Mouse (Mus musculus) ES-E14 (cell line): ENCODE measurements around the gene Gpank1. TPM values are rescaled to one million over a fixed set of nuclear protein-coding genes. Genes with fewer than 3 reads are reported as not detected.

ENCODE experiments used
- DNase-seq: peaks from one replicate; pipeline ENCODE4 v3.0.0-alpha.2; 2013; ENCODE audit warnings: low read depth, low spot score
- H3K27ac ChIP-seq: 2 replicates; pipeline ENCODE4 v1.5.1; 2012; ENCODE audit warnings: low read depth, mild to moderate bottlenecking, low read length, moderate library complexity, mixed read lengths; ENCODE audit not compliant: poor library complexity, insufficient read depth, severe bottlenecking
- H3K36me3 ChIP-seq: 2 replicates; pipeline ENCODE4 v1.6.1; 2012; ENCODE audit warnings: mild to moderate bottlenecking, low read length, moderate library complexity, mixed read lengths; ENCODE audit not compliant: control insufficient read depth, poor library complexity, insufficient read depth, severe bottlenecking
- H3K4me1 ChIP-seq, 2 experiments: fragments of 150-350 bp in 1 of 2; sonication (generic) in 1 of 2; 2 replicates each; pipeline ENCODE4 v1.6.1; 2012; ENCODE audit warnings: low read length in 2 of 2, mild to moderate bottlenecking in 1 of 2, mixed read lengths in 1 of 2; ENCODE audit not compliant: control insufficient read depth in 2 of 2, insufficient read depth in 2 of 2, poor library complexity in 1 of 2
- H3K4me3 ChIP-seq, 2 experiments: fragments of 150-350 bp in 1 of 2; sonication (generic) in 1 of 2; 2 replicates each; pipeline ENCODE4 v1.5.1; 2012; ENCODE audit warnings: low read length in 2 of 2, low read depth in 1 of 2, mild to moderate bottlenecking in 1 of 2, mixed read lengths in 1 of 2; ENCODE audit not compliant: insufficient read depth in 1 of 2, poor library complexity in 1 of 2, severe bottlenecking in 1 of 2
- H3K9ac ChIP-seq: 2 replicates; pipeline ENCODE4 v1.6.1; 2012; ENCODE audit warnings: low read depth, mild to moderate bottlenecking, low read length, mixed read lengths; ENCODE audit not compliant: poor library complexity, insufficient read depth, severe bottlenecking
- H3K9me3 ChIP-seq: fragments of 150-350 bp; sonication (generic); 2 replicates; pipeline ENCODE4 v1.6.1; 2012; ENCODE audit warnings: low read depth, mild to moderate bottlenecking, low read length; ENCODE audit not compliant: control insufficient read depth, insufficient read depth
- CHD2 ChIP-seq: IDR thresholded peaks from 2 replicates; pipeline ENCODE4 v1.6.1; 2014; ENCODE audit warnings: mild to moderate bottlenecking, low read depth, low read length, inconsistent platforms
- HCFC1 ChIP-seq: IDR thresholded peaks from 2 replicates; pipeline ENCODE4 v1.6.1; 2012; ENCODE audit warnings: low read length, inconsistent platforms, borderline replicate concordance; ENCODE audit not compliant: insufficient read depth
- MAFK ChIP-seq: IDR thresholded peaks from 2 replicates; pipeline ENCODE4 v1.6.1; 2014; ENCODE audit warnings: mild to moderate bottlenecking, low read depth, low read length, inconsistent platforms; ENCODE audit not compliant: insufficient read depth
- ZC3H11A ChIP-seq: IDR thresholded peaks from 2 replicates; pipeline ENCODE4 v1.6.1; 2012; ENCODE audit warnings: low read depth, mild to moderate bottlenecking, inconsistent platforms, low read length, borderline replicate concordance
- ZNF384 ChIP-seq: IDR thresholded peaks from 2 replicates; pipeline ENCODE4 v1.6.1; 2012; ENCODE audit warnings: low read depth, low read length, inconsistent platforms
- in situ Hi-C, 2 experiments: fragments of 600-800 bp; cut with MboI; formaldehyde crosslinking; loops; one replicate each; pipeline ENCODE4 v1.15.1; 2025; ENCODE audit warnings: low sequenced_read_pairs in 2 of 2, inconsistent platforms in 1 of 2; ENCODE audit not compliant: unreplicated experiment in 2 of 2
- total RNA-seq: library from RNA; depleted of rRNA; stranded (reverse); fragments of 300-350 nt; gene quantifications from 2 replicates; pipeline ENCODE4 v1.2.3, GENCODE M21; 2012

Gene Gpank1
- total RNA-seq, 1 experiment: 31.1 TPM

GRCm38 (mm10) chr17:35134801-35135590 lies 13.7 kb downstream of the Gpank1 start, which contains the start of gene Bag6:
Gene Bag6 (plus strand): TSS chr17:35135178.
- Histone ChIP-seq H3K9me3 (no peaks in the 10 kb centered on the region), H3K4me3 (peak within 1 kb of the TSS; percentile 68 to 95), H3K27ac (peak within 1 kb of the TSS; percentile 94), H3K9ac (peak within 1 kb of the TSS; percentile 98), H3K4me1 (peaks cover 0 to 9% of the 10 kb centered on the region in 2 experiments; a peak in 2 of 4 replicates), H3K36me3 (peaks cover 16% of the 10 kb centered on the region)
- in situ Hi-C loops: no loop called here
- TF ChIP-seq ZC3H11A (no peak), HCFC1 (peak; percentile 83)
- DNase-seq: peak; percentile 89

GRCm38 (mm10) chr17:35135591-35136320 lies 14.5 kb downstream of the Gpank1 start:
- H3K4me3 ChIP-seq: peak overlapping the region; percentile 68 to 95
- peaks cover 0 to 12% of the 10 kb centered on the region in 2 experiments; a peak in 2 of 4 replicates for H3K4me1 ChIP-seq
- in situ Hi-C loops: no loop called here
- H3K9ac ChIP-seq: peak overlapping the region; percentile 98
- peak overlapping the region; percentile 94 for H3K27ac ChIP-seq
- DNase-seq: peak; percentile 60
- no peaks in the 10 kb centered on the region for H3K9me3 ChIP-seq
- TF ChIP-seq CHD2: peak; percentile 40; the same call in 1 of the 2 replicates
- TF ChIP-seq ZNF384: no peak
- H3K36me3 ChIP-seq: peaks cover 23% of the 10 kb centered on the region

GRCm38 (mm10) chr17:35139269-35139668 lies 18.0 kb downstream of the Gpank1 start:
- no peak for TF ChIP-seq CHD2
- Histone ChIP-seq H3K27ac (no peak overlapping the region), H3K9me3 (no peaks in the 10 kb centered on the region), H3K4me3 (no peak overlapping the region), H3K4me1 (peaks cover 0 to 13% of the 10 kb centered on the region in 2 experiments; a peak in 2 of 4 replicates), H3K9ac (peak overlapping the region; percentile 25; the same call in 1 of the 2 replicates), H3K36me3 (peaks cover 53% of the 10 kb centered on the region)
- in situ Hi-C loops: no loop called here
- no peak for DNase-seq

- no peak overlapping the region for H3K27ac ChIP-seq
- H3K9me3 ChIP-seq: no peaks in the 10 kb centered on the region
- no peak for TF ChIP-seq HCFC1
- peaks cover 66% of the 10 kb centered on the region for H3K36me3 ChIP-seq
- DNase-seq: no peak
- peaks cover 0 to 13% of the 10 kb centered on the region in 2 experiments; a peak in 2 of 4 replicates for H3K4me1 ChIP-seq
- in situ Hi-C loops: no loop called here
- H3K9ac ChIP-seq: peak overlapping the region; percentile 43; the same call in 1 of the 2 replicates
- no peak overlapping the region for H3K4me3 ChIP-seq
Measured at GRCm38 (mm10) chr17:35140490-35140996, 19.3 kb downstream of the Gpank1 start.

GRCm38 (mm10) chr17:35141971-35142370 lies 20.7 kb downstream of the Gpank1 start:
- peaks cover 0 to 11% of the 10 kb centered on the region in 2 experiments; a peak in 2 of 4 replicates for H3K4me1 ChIP-seq
- H3K36me3 ChIP-seq: peaks cover 80% of the 10 kb centered on the region
- TF ChIP-seq HCFC1: no peak
- no peak for TF ChIP-seq ZNF384
- TF ChIP-seq MAFK: no peak
- no peak for TF ChIP-seq CHD2
- no peak for TF ChIP-seq ZC3H11A
- no peaks in the 10 kb centered on the region for H3K9me3 ChIP-seq
- H3K4me3 ChIP-seq: no peak overlapping the region
- no peak overlapping the region for H3K27ac ChIP-seq
- no peak for DNase-seq
- in situ Hi-C loops: no loop called here
- H3K9ac ChIP-seq: no peak overlapping the region
